Mouse (Mus musculus) stomach, postnatal 0 days (tissue): Measurements from ENCODE around the gene Tpm1. TPM values are rescaled to one million over a fixed set of nuclear protein-coding genes. Genes with fewer than 3 reads are reported as not detected.
A peak's percentile ranks its signal among the peaks of the same experiment; 100 is the strongest.

Source experiments
- ATAC-seq: fragments of 200-750 bp; cut with Nextera tagmentation; 2 replicates; pipeline ENCODE4 v1.8.0; 2017; ENCODE audit not compliant: low FRiP score, low TSS enrichment
- DNase-seq: peaks from one replicate; pipeline ENCODE4 v3.0.0-alpha.2; 2016; ENCODE audit warnings: low spot score
- H3K27ac ChIP-seq: fragments of 300-500 bp; sonication (generic); replicated peaks from 2 replicates; pipeline ENCODE4 v1.5.1; 2014; ENCODE audit warnings: mild to moderate bottlenecking, control low read depth
- H3K27me3 ChIP-seq: fragments of 300-500 bp; sonication (generic); 2 replicates; pipeline ENCODE4 v1.6.1; 2014; ENCODE audit warnings: low read length; ENCODE audit not compliant: control insufficient read depth, insufficient read depth
- H3K36me3 ChIP-seq: fragments of 300-500 bp; sonication (generic); 2 replicates; pipeline ENCODE4 v1.6.1; 2014; ENCODE audit warnings: low read length, mixed read lengths; ENCODE audit not compliant: control insufficient read depth, insufficient read depth
- H3K4me1 ChIP-seq: fragments of 300-500 bp; sonication (generic); replicated peaks from 2 replicates; pipeline ENCODE4 v1.6.1; 2014; ENCODE audit warnings: antibody characterized with exemption; ENCODE audit not compliant: control insufficient read depth, insufficient read depth
- H3K4me2 ChIP-seq: fragments of 300-500 bp; sonication (generic); replicated peaks from 2 replicates; pipeline ENCODE4 v1.6.1; 2014; ENCODE audit warnings: low read depth, mild to moderate bottlenecking, control low read depth, moderate library complexity
- H3K4me3 ChIP-seq: fragments of 300-500 bp; sonication (generic); 2 replicates; pipeline ENCODE4 v1.5.1; 2014; ENCODE audit warnings: low read depth, low read length, control low read depth
- H3K9ac ChIP-seq: fragments of 300-500 bp; sonication (generic); 2 replicates; pipeline ENCODE4 v1.6.1; 2014; ENCODE audit warnings: mild to moderate bottlenecking, low read length, control low read depth, mixed read lengths
- H3K9me3 ChIP-seq: fragments of 300-500 bp; sonication (generic); 2 replicates; pipeline ENCODE4 v1.6.1; 2016; ENCODE audit warnings: low read length; ENCODE audit not compliant: control insufficient read depth
- CTCF ChIP-seq: IDR thresholded peaks from 2 replicates; pipeline ENCODE4 v1.5.1; 2016; ENCODE audit warnings: antibody characterized with exemption, low read depth, mild to moderate bottlenecking, moderate library complexity
- EP300 ChIP-seq: optimal IDR thresholded peaks from 2 replicates; pipeline ENCODE3; 2016; ENCODE audit warnings: antibody characterized with exemption
- WGBS: fragments of 180-500 bp; shearing (Covaris S2); extraction: QIAGEN DNeasy Blood & Tissue Kit; methylation state at CpG from one replicate; pipeline ENCODE4 v1.1.7; 2014; 5-methylcytosine and 5-hydroxymethylcytosine counted together
- polyA plus RNA-seq: library from polyadenylated mRNA; unstranded; fragments of >200 nt; fragmentation: Nextera tagmentation; extraction: Ambion mirVana; gene quantifications from 2 replicates; pipeline ENCODE4 v1.2.1, GENCODE M21; 2015

Gene Tpm1
- polyA plus RNA-seq, 1 experiment from 2014 or later: 2,538 TPM

- Histone ChIP-seq H3K4me2 (no peak overlapping the region), H3K4me1 (0 out of 2 replicates have a peak, but pooled peaks cover 7% of the 10 kb centered on the region), H3K27ac (no peak overlapping the region), H3K27me3 (no peaks in the 10 kb centered on the region), H3K9ac (no peak overlapping the region), H3K36me3 (no peaks in the 10 kb centered on the region), H3K4me3 (no peak overlapping the region), H3K9me3 (no peaks in the 10 kb centered on the region)
- no peak for ATAC-seq
- 75% methylated on average over 7 of the region's 7 CpGs for WGBS
- DNase-seq: no peak
- TF ChIP-seq CTCF (no peak), EP300 (no peak)
Measured at GRCm38 (mm10) chr9:66985377-66985776, 63.8 kb downstream of the Tpm1 start.

GRCm38 (mm10) chr9:66982085-66982484 lies 67.1 kb downstream of the Tpm1 start:
- ATAC-seq (peak; percentile 41; the same call in 1 of the 2 replicates), DNase-seq (no peak)
- H3K4me2 ChIP-seq: no peak overlapping the region
- H3K9me3 ChIP-seq: no peaks in the 10 kb centered on the region
- WGBS: 69% methylated on average over 7 of the region's 7 CpGs
- H3K9ac ChIP-seq: no peak overlapping the region
- peak overlapping the region; percentile 53; the same call in 1 of the 2 replicates for H3K27ac ChIP-seq
- no peaks in the 10 kb centered on the region for H3K36me3 ChIP-seq
- H3K4me3 ChIP-seq: no peak overlapping the region
- H3K27me3 ChIP-seq: no peaks in the 10 kb centered on the region
- no peaks in the 10 kb centered on the region for H3K4me1 ChIP-seq
- no peak for TF ChIP-seq EP300
- TF ChIP-seq CTCF: no peak

- Histone ChIP-seq H3K27ac (no peak overlapping the region), H3K36me3 (no peaks in the 10 kb centered on the region), H3K9ac (no peak overlapping the region), H3K4me3 (no peak overlapping the region), H3K4me2 (no peak overlapping the region), H3K27me3 (no peaks in the 10 kb centered on the region), H3K9me3 (no peaks in the 10 kb centered on the region), H3K4me1 (no peaks in the 10 kb centered on the region)
- DNase-seq (peak; percentile 84), ATAC-seq (no peak)
- TF ChIP-seq EP300 (no peak), CTCF (peak; percentile 93)
- 11% methylated on average over 5 of the region's 5 CpGs for WGBS
Measured at GRCm38 (mm10) chr9:66980458-66980857, 68.7 kb downstream of the Tpm1 start.

DNA sequence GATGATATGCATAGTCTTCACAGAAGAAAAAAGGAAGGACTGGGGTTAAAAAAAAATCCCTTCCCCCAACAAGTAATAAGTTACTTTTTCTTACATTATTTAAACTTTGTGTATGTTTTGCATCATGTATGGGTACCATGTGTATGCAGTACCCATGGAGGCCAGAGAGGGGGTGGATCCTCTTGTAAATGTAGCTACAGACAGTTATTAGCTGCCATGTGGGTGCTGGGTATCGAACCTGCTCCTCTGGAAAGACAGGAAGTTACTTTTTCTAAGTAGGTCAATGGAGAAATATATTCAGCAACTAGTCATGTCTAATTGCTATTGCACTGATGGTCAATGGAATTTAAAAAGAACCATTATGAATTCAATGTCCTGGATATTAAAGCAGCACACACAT lies 70.7 kb downstream of the Tpm1 start:
- H3K4me1 ChIP-seq: no peaks in the 10 kb centered on the region
- no peak overlapping the region for H3K4me2 ChIP-seq
- no peak overlapping the region for H3K27ac ChIP-seq
- H3K4me3 ChIP-seq: no peak overlapping the region
- no peaks in the 10 kb centered on the region for H3K9me3 ChIP-seq
- TF ChIP-seq EP300 (no peak), CTCF (peak; percentile 19; the same call in 1 of the 2 replicates)
- ATAC-seq (no peak), DNase-seq (no peak)
- no peak overlapping the region for H3K9ac ChIP-seq
- 88% methylated on average over 1 of the region's 1 CpGs for WGBS
- no peaks in the 10 kb centered on the region for H3K27me3 ChIP-seq
- H3K36me3 ChIP-seq: no peaks in the 10 kb centered on the region

DNA sequence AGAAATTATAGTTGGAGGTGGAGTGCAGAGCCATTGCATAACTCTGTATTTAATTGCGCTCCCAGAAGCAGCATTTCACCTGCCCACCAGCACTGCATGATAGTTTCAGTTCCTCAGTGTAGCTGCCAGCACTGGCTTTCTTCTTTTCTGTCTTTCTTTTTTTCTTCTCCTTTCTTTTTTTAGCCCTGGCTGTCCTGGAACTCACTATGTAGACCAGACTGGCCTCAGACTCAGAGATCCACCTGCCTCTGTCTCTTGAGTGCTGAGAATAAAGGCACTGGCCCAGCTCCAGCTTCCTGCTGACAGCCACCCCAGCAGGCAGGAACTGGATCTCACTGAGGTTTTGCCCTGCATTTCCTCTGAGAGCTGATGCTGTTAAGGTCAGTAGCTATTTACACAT lies 71.2 kb downstream of the Tpm1 start:
- H3K9ac ChIP-seq: no peak overlapping the region
- ATAC-seq: no peak
- H3K27me3 ChIP-seq: no peaks in the 10 kb centered on the region
- no peak for DNase-seq
- no peak overlapping the region for H3K4me3 ChIP-seq
- TF ChIP-seq CTCF (no peak), EP300 (no peak)
- no peaks in the 10 kb centered on the region for H3K9me3 ChIP-seq
- no peaks in the 10 kb centered on the region for H3K36me3 ChIP-seq
- WGBS: 81% methylated on average over 1 of the region's 1 CpGs
- no peak overlapping the region for H3K4me2 ChIP-seq
- H3K4me1 ChIP-seq: no peaks in the 10 kb centered on the region
- no peak overlapping the region for H3K27ac ChIP-seq

DNA sequence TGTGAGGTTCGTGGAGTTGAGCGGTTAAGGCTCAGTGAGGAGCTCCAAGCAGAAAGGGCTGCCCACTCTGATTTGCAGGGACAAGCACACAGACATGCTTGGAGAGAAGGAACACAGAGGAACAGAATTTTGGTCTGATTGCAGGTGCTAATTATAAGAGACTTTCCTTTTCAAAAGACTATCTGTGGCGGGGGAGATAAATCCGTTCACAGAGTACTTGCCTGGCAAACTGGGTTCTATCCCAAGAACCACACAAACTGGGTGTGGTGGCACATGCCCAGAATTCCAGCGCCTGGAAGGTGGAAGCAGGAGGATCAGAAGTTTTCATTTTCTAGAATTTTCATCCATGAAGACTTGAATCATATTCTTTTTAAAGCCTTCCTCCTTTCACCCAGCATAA lies 72.1 kb downstream of the Tpm1 start:
- Histone ChIP-seq H3K27ac (no peak overlapping the region), H3K4me2 (no peak overlapping the region), H3K9me3 (no peaks in the 10 kb centered on the region), H3K4me1 (no peaks in the 10 kb centered on the region), H3K36me3 (no peaks in the 10 kb centered on the region), H3K27me3 (no peaks in the 10 kb centered on the region), H3K9ac (no peak overlapping the region), H3K4me3 (no peak overlapping the region)
- TF ChIP-seq CTCF (no peak), EP300 (no peak)
- ATAC-seq (no peak), DNase-seq (no peak)
- WGBS: 63% methylated on average over 5 of the region's 5 CpGs
